Mouse (Mus musculus): ENCODE results near the gene Zdhhc9.
A peak's percentile ranks its signal among the peaks of the same experiment; 100 is the strongest.
"Not testable (repeated sequence)": the region's sequence is repeated elsewhere in the genome, so short reads cannot be mapped to it uniquely, and the experiment has no call there.

Gene Zdhhc9

GRCm38 (mm10) chrX:48208519-48209185 is at the start of gene Zdhhc9:
Zdhhc9 (minus strand) TSS chrX:48208878.
- peak; percentile 91 for DNase-seq (ENCODE audit: low spot score)

- DNase-seq (ENCODE audit: low spot score), result no peak
These were observed 48.3 kb upstream of the Zdhhc9 start for GRCm38 (mm10) chrX:48257011-48257410.

GRCm38 (mm10) chrX:48256468-48257007 is 47.9 kb upstream of the Zdhhc9 start, which contains the start of gene Utp14a:
Utp14a (plus strand) TSS chrX:48256862.
- peak; percentile 93 for DNase-seq (ENCODE audit: low spot score)

- DNase-seq (ENCODE audit: low spot score), result peak; percentile 25
These were observed 47.3 kb upstream of the Zdhhc9 start for GRCm38 (mm10) chrX:48255830-48256428.

- no peak for DNase-seq (ENCODE audit: low spot score)
These were observed 25.7 kb upstream of the Zdhhc9 start for GRCm38 (mm10) chrX:48234417-48234816.

- DNase-seq (ENCODE audit: low spot score), result no peak
These were observed 17.5 kb upstream of the Zdhhc9 start for GRCm38 (mm10) chrX:48226225-48226624.

GRCm38 (mm10) chrX:48222706-48223105 is 14.0 kb upstream of the Zdhhc9 start:
- no peak for DNase-seq (ENCODE audit: low spot score)

- no peak for DNase-seq (ENCODE audit: low spot score)
These were observed 10.8 kb upstream of the Zdhhc9 start for GRCm38 (mm10) chrX:48219468-48219867.

GRCm38 (mm10) chrX:48209746-48210145 is 1.1 kb upstream of the Zdhhc9 start:
- not testable (repeated sequence) for DNase-seq (ENCODE audit: low spot score)

- peak; percentile 27 for DNase-seq (ENCODE audit: low spot score)
These were observed 754 bp downstream of the Zdhhc9 start for GRCm38 (mm10) chrX:48207761-48208487.

GRCm38 (mm10) chrX:48204469-48204868 is 4.2 kb downstream of the Zdhhc9 start:
- DNase-seq (ENCODE audit: low spot score), result no peak

- no peak for DNase-seq (ENCODE audit: low spot score)
These were observed 4.9 kb downstream of the Zdhhc9 start for GRCm38 (mm10) chrX:48203763-48204162.

- DNase-seq (ENCODE audit: low spot score), result no peak
These were observed 5.7 kb downstream of the Zdhhc9 start for GRCm38 (mm10) chrX:48202995-48203394.

- DNase-seq (ENCODE audit: low spot score), result no peak
These were observed 6.2 kb downstream of the Zdhhc9 start for GRCm38 (mm10) chrX:48202436-48202835.

GRCm38 (mm10) chrX:48201973-48202372 is 6.7 kb downstream of the Zdhhc9 start:
- no peak for DNase-seq (ENCODE audit: low spot score)

- DNase-seq (ENCODE audit: low spot score), result no peak
These were observed 8.0 kb downstream of the Zdhhc9 start for GRCm38 (mm10) chrX:48200699-48201098.

- no peak for DNase-seq (ENCODE audit: low spot score)
These were observed 9.7 kb downstream of the Zdhhc9 start for GRCm38 (mm10) chrX:48199026-48199425.

GRCm38 (mm10) chrX:48197856-48198255 is 10.8 kb downstream of the Zdhhc9 start:
- DNase-seq (ENCODE audit: low spot score), result no peak

GRCm38 (mm10) chrX:48193235-48194152 is 15.2 kb downstream of the Zdhhc9 start:
- no peak for DNase-seq (ENCODE audit: low spot score)

GRCm38 (mm10) chrX:48191261-48191660 is 17.4 kb downstream of the Zdhhc9 start:
- DNase-seq (ENCODE audit: low spot score), result no peak

- no peak for DNase-seq (ENCODE audit: low spot score)
These were observed 24.0 kb downstream of the Zdhhc9 start for GRCm38 (mm10) chrX:48184703-48185102.

GRCm38 (mm10) chrX:48181844-48182243 is 26.8 kb downstream of the Zdhhc9 start:
- no peak for DNase-seq (ENCODE audit: low spot score)
